Mouse (Mus musculus): ENCODE measurements at regions not wholly inside any gene's neighbourhood (a gene's known extent, or its start where the extent isn't known, plus 50 kb on each side); places are given as distances from the start of the nearest gene placed in this dataset.

- WGBS = 72% methylated on average over 6 of the region's 6 CpGs
- H3K9ac ChIP-seq (ENCODE audit: low read length) = no peak overlapping the region
- H3K4me1 ChIP-seq (replicated peaks; ENCODE audit: control insufficient read depth, insufficient read depth) = no peaks in the 10 kb centered on the region; the same call in 1 of the 2 replicates
- ATAC-seq (ENCODE audit: low FRiP score, low TSS enrichment) = no peak
- DNase-seq (ENCODE audit: low spot score) = no peak
- H3K9me3 ChIP-seq (ENCODE audit: control insufficient read depth, low read length) = no peaks in the 10 kb centered on the region
- no peak overlapping the region for H3K4me2 ChIP-seq (replicated peaks; ENCODE audit: low read depth)
- H3K27me3 ChIP-seq (ENCODE audit: control insufficient read depth, insufficient read depth, low read length) = no peaks in the 10 kb centered on the region
- no peak overlapping the region for H3K4me3 ChIP-seq (ENCODE audit: low read depth, low read length)
- TF ChIP-seq EP300 (optimal IDR thresholded peaks at IDR 0.05) (no peak), CTCF (IDR thresholded peaks at IDR 0.05; ENCODE audit: low read depth) (no peak)
- H3K27ac ChIP-seq (replicated peaks) = no peak overlapping the region
- H3K36me3 ChIP-seq (ENCODE audit: control insufficient read depth, insufficient read depth, low read length) = no peaks in the 10 kb centered on the region
Observed at GRCm38 (mm10) chr17:83158053-83158452, 57.0 kb upstream of the Pkdcc start.

- Histone ChIP-seq H3K36me3 (ENCODE audit: control insufficient read depth, insufficient read depth, low read length) (no peaks in the 10 kb centered on the region), H3K4me2 (replicated peaks; ENCODE audit: low read depth) (no peak overlapping the region), H3K4me1 (replicated peaks; ENCODE audit: control insufficient read depth, insufficient read depth) (no peaks in the 10 kb centered on the region; the same call in 1 of the 2 replicates), H3K4me3 (ENCODE audit: low read depth, low read length) (no peak overlapping the region), H3K27ac (replicated peaks) (no peak overlapping the region), H3K9ac (ENCODE audit: low read length) (no peak overlapping the region), H3K27me3 (ENCODE audit: control insufficient read depth, insufficient read depth, low read length) (no peaks in the 10 kb centered on the region), H3K9me3 (ENCODE audit: control insufficient read depth, low read length) (no peaks in the 10 kb centered on the region)
- TF ChIP-seq CTCF (IDR thresholded peaks at IDR 0.05; ENCODE audit: low read depth) (no peak), EP300 (optimal IDR thresholded peaks at IDR 0.05) (no peak)
- 80% methylated on average over 10 of the region's 10 CpGs for WGBS
- DNase-seq (ENCODE audit: low spot score) = no peak
- ATAC-seq (ENCODE audit: low FRiP score, low TSS enrichment) = no peak
Observed at GRCm38 (mm10) chr17:83158652-83159051, 56.4 kb upstream of the Pkdcc start.

GRCm38 (mm10) chr17:83159634-83160033, 55.5 kb upstream of the Pkdcc start:
- Histone ChIP-seq H3K36me3 (ENCODE audit: control insufficient read depth, insufficient read depth, low read length) (no peaks in the 10 kb centered on the region), H3K27me3 (ENCODE audit: control insufficient read depth, insufficient read depth, low read length) (no peaks in the 10 kb centered on the region), H3K27ac (replicated peaks) (no peak overlapping the region), H3K9me3 (ENCODE audit: control insufficient read depth, low read length) (no peaks in the 10 kb centered on the region), H3K4me3 (ENCODE audit: low read depth, low read length) (no peak overlapping the region), H3K4me1 (replicated peaks; ENCODE audit: control insufficient read depth, insufficient read depth) (peaks cover 2% of the 10 kb centered on the region; the same call in 1 of the 2 replicates), H3K9ac (ENCODE audit: low read length) (no peak overlapping the region), H3K4me2 (replicated peaks; ENCODE audit: low read depth) (no peak overlapping the region)
- TF ChIP-seq CTCF (IDR thresholded peaks at IDR 0.05; ENCODE audit: low read depth) (no peak), EP300 (optimal IDR thresholded peaks at IDR 0.05) (no peak)
- DNase-seq (ENCODE audit: low spot score) = no peak
- no peak for ATAC-seq (ENCODE audit: low FRiP score, low TSS enrichment)
- WGBS = 65% methylated on average over 4 of the region's 4 CpGs

GRCm38 (mm10) chr17:83160296-83160695, 54.8 kb upstream of the Pkdcc start:
- DNase-seq (ENCODE audit: low spot score) (no peak), ATAC-seq (ENCODE audit: low FRiP score, low TSS enrichment) (no peak)
- H3K36me3 ChIP-seq (ENCODE audit: control insufficient read depth, insufficient read depth, low read length) = no peaks in the 10 kb centered on the region
- H3K9me3 ChIP-seq (ENCODE audit: control insufficient read depth, low read length) = no peaks in the 10 kb centered on the region
- H3K4me3 ChIP-seq (ENCODE audit: low read depth, low read length) = no peak overlapping the region
- no peak for TF ChIP-seq CTCF (IDR thresholded peaks at IDR 0.05; ENCODE audit: low read depth)
- no peak for TF ChIP-seq EP300 (optimal IDR thresholded peaks at IDR 0.05)
- 53% methylated on average over 4 of the region's 4 CpGs for WGBS
- H3K4me1 ChIP-seq (replicated peaks; ENCODE audit: control insufficient read depth, insufficient read depth) = peaks cover 2% of the 10 kb centered on the region; the same call in 1 of the 2 replicates
- no peak overlapping the region for H3K9ac ChIP-seq (ENCODE audit: low read length)
- no peak overlapping the region for H3K4me2 ChIP-seq (replicated peaks; ENCODE audit: low read depth)
- no peaks in the 10 kb centered on the region for H3K27me3 ChIP-seq (ENCODE audit: control insufficient read depth, insufficient read depth, low read length)
- no peak overlapping the region for H3K27ac ChIP-seq (replicated peaks)

- 45% methylated on average over 2 of the region's 2 CpGs for WGBS
- Histone ChIP-seq H3K4me1 (replicated peaks; ENCODE audit: control insufficient read depth, insufficient read depth) (peaks cover 4% of the 10 kb centered on the region; the same call in 1 of the 2 replicates), H3K9ac (ENCODE audit: low read length) (no peak overlapping the region), H3K36me3 (ENCODE audit: control insufficient read depth, insufficient read depth, low read length) (no peaks in the 10 kb centered on the region), H3K4me2 (replicated peaks; ENCODE audit: low read depth) (no peak overlapping the region), H3K9me3 (ENCODE audit: control insufficient read depth, low read length) (no peaks in the 10 kb centered on the region), H3K4me3 (ENCODE audit: low read depth, low read length) (no peak overlapping the region), H3K27me3 (ENCODE audit: control insufficient read depth, insufficient read depth, low read length) (no peaks in the 10 kb centered on the region), H3K27ac (replicated peaks) (no peak overlapping the region)
- ATAC-seq (ENCODE audit: low FRiP score, low TSS enrichment) (no peak), DNase-seq (ENCODE audit: low spot score) (no peak)
- TF ChIP-seq EP300 (optimal IDR thresholded peaks at IDR 0.05) = no peak
- TF ChIP-seq CTCF (IDR thresholded peaks at IDR 0.05; ENCODE audit: low read depth) = no peak
Observed at GRCm38 (mm10) chr17:83161731-83162130, 53.4 kb upstream of the Pkdcc start.

GRCm38 (mm10) chr17:83163952-83164560, 51.0 kb upstream of the Pkdcc start:
- TF ChIP-seq CTCF (IDR thresholded peaks at IDR 0.05; ENCODE audit: low read depth) (no peak), EP300 (optimal IDR thresholded peaks at IDR 0.05) (no peak)
- no peak overlapping the region for H3K4me3 ChIP-seq (ENCODE audit: low read depth, low read length)
- DNase-seq (ENCODE audit: low spot score) (no peak), ATAC-seq (ENCODE audit: low FRiP score, low TSS enrichment) (no peak)
- no peaks in the 10 kb centered on the region for H3K36me3 ChIP-seq (ENCODE audit: control insufficient read depth, insufficient read depth, low read length)
- peaks cover 4% of the 10 kb centered on the region; the same call in 1 of the 2 replicates for H3K4me1 ChIP-seq (replicated peaks; ENCODE audit: control insufficient read depth, insufficient read depth)
- H3K4me2 ChIP-seq (replicated peaks; ENCODE audit: low read depth) = no peak overlapping the region
- no peak overlapping the region for H3K27ac ChIP-seq (replicated peaks)
- WGBS = 46% methylated on average over 9 of the region's 9 CpGs
- H3K9me3 ChIP-seq (ENCODE audit: control insufficient read depth, low read length) = no peaks in the 10 kb centered on the region
- no peak overlapping the region for H3K9ac ChIP-seq (ENCODE audit: low read length)
- no peaks in the 10 kb centered on the region for H3K27me3 ChIP-seq (ENCODE audit: control insufficient read depth, insufficient read depth, low read length)

Data from stomach, postnatal 0 days (tissue).